Mouse (Mus musculus) stomach, postnatal 0 days (tissue): ENCODE measurements at regions not wholly inside any gene's neighbourhood (a gene's known extent, or its start where the extent isn't known, plus 50 kb on each side); places are given as distances from the start of the nearest gene placed in this dataset.

Experiments used
- ATAC-seq: fragments of 200-750 bp; cut with Nextera tagmentation; 2 replicates; pipeline ENCODE4 v1.8.0; 2017; ENCODE audit not compliant: low FRiP score, low TSS enrichment
- DNase-seq: peaks from one replicate; pipeline ENCODE4 v3.0.0-alpha.2; 2016; ENCODE audit warnings: low spot score
- H3K27ac ChIP-seq: fragments of 300-500 bp; sonication (generic); replicated peaks from 2 replicates; pipeline ENCODE4 v1.5.1; 2014; ENCODE audit warnings: mild to moderate bottlenecking, control low read depth
- H3K27me3 ChIP-seq: fragments of 300-500 bp; sonication (generic); 2 replicates; pipeline ENCODE4 v1.6.1; 2014; ENCODE audit warnings: low read length; ENCODE audit not compliant: control insufficient read depth, insufficient read depth
- H3K36me3 ChIP-seq: fragments of 300-500 bp; sonication (generic); 2 replicates; pipeline ENCODE4 v1.6.1; 2014; ENCODE audit warnings: low read length, mixed read lengths; ENCODE audit not compliant: control insufficient read depth, insufficient read depth
- H3K4me1 ChIP-seq: fragments of 300-500 bp; sonication (generic); replicated peaks from 2 replicates; pipeline ENCODE4 v1.6.1; 2014; ENCODE audit warnings: antibody characterized with exemption; ENCODE audit not compliant: control insufficient read depth, insufficient read depth
- H3K4me2 ChIP-seq: fragments of 300-500 bp; sonication (generic); replicated peaks from 2 replicates; pipeline ENCODE4 v1.6.1; 2014; ENCODE audit warnings: low read depth, mild to moderate bottlenecking, control low read depth, moderate library complexity
- H3K4me3 ChIP-seq: fragments of 300-500 bp; sonication (generic); 2 replicates; pipeline ENCODE4 v1.5.1; 2014; ENCODE audit warnings: low read depth, low read length, control low read depth
- H3K9ac ChIP-seq: fragments of 300-500 bp; sonication (generic); 2 replicates; pipeline ENCODE4 v1.6.1; 2014; ENCODE audit warnings: mild to moderate bottlenecking, low read length, control low read depth, mixed read lengths
- H3K9me3 ChIP-seq: fragments of 300-500 bp; sonication (generic); 2 replicates; pipeline ENCODE4 v1.6.1; 2016; ENCODE audit warnings: low read length; ENCODE audit not compliant: control insufficient read depth
- CTCF ChIP-seq: IDR thresholded peaks from 2 replicates; pipeline ENCODE4 v1.5.1; 2016; ENCODE audit warnings: antibody characterized with exemption, low read depth, mild to moderate bottlenecking, moderate library complexity
- EP300 ChIP-seq: optimal IDR thresholded peaks from 2 replicates; pipeline ENCODE3; 2016; ENCODE audit warnings: antibody characterized with exemption
- WGBS: fragments of 180-500 bp; shearing (Covaris S2); extraction: QIAGEN DNeasy Blood & Tissue Kit; methylation state at CpG from one replicate; pipeline ENCODE4 v1.1.7; 2014; 5-methylcytosine and 5-hydroxymethylcytosine counted together

DNA sequence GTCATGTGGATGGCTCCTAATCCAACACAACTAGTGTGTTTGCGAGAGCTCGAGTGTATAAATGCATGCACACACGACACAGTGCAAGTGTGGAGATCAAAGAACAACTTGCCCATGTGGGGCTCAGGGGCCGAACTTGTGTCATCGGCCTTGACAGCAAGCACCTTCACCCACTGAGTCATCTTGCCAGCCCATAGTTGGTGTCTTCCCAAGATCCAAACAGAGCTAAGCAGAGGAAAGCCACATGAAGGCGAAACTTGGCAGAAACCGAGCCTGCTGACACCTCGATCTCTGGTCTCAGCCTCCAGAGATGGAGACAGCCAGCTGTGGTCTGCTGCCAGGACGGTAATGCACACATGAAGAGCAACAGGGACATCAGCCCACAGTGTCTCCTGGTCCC lies 177.1 kb downstream of the 3100002H09Rik start:
- Histone ChIP-seq H3K4me3 (no peak overlapping the region), H3K27me3 (no peaks in the 10 kb centered on the region), H3K4me1 (no peaks in the 10 kb centered on the region), H3K9ac (no peak overlapping the region), H3K27ac (no peak overlapping the region), H3K36me3 (no peaks in the 10 kb centered on the region), H3K4me2 (no peak overlapping the region), H3K9me3 (no peaks in the 10 kb centered on the region)
- ATAC-seq (no peak), DNase-seq (no peak)
- WGBS, result 71% methylated on average over 9 of the region's 9 CpGs
- TF ChIP-seq EP300 (no peak), CTCF (no peak)

DNA sequence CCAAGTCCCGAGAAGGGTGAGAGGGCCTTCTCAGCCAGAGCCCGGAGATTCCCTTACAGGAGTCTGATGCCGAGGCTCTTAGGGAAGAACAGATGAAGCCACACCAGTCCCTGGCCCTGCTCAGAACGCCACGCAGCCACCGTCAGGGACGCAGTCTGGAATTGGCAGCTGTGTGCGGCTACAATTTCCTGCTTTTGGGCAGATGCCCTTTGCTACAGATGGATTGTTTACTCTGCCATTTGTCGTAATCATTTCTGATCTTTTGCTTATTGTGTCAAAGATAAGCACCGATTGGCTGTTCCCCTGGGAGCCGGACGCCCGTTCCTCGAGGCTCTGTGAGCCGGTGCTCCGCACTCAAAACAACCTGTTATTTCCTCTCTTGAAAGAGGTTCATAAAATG lies 179.4 kb downstream of the 3100002H09Rik start:
- H3K4me3 ChIP-seq, result no peak overlapping the region
- no peaks in the 10 kb centered on the region for H3K36me3 ChIP-seq
- 42% methylated on average over 16 of the region's 16 CpGs for WGBS
- TF ChIP-seq CTCF, result no peak
- no peak for TF ChIP-seq EP300
- no peak for DNase-seq
- no peaks in the 10 kb centered on the region for H3K4me1 ChIP-seq
- H3K27me3 ChIP-seq, result no peaks in the 10 kb centered on the region
- H3K9me3 ChIP-seq, result no peaks in the 10 kb centered on the region
- no peak overlapping the region for H3K4me2 ChIP-seq
- H3K9ac ChIP-seq, result no peak overlapping the region
- no peak for ATAC-seq
- no peak overlapping the region for H3K27ac ChIP-seq

DNA sequence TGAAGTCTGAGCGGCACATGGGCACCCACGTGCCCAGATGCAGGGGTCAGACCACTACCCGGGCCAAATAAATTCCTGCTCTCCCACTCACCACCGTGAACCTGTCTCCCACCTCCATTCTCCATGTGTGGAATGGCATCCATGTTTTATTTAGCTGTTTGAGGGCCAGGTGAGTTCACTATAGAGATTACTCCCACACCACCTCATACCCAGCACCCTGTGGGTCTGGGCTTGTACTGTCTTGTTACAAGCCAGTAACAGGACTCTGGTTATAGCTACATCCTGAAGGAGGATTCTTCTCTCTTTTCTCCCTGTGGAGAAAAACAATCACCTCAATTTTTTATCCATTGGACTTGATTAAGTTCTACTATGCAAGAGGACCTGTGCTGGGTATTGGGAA lies 181.8 kb downstream of the 3100002H09Rik start:
- H3K36me3 ChIP-seq, result no peaks in the 10 kb centered on the region
- no peaks in the 10 kb centered on the region for H3K9me3 ChIP-seq
- 83% methylated on average over 4 of the region's 4 CpGs for WGBS
- no peaks in the 10 kb centered on the region for H3K4me1 ChIP-seq
- H3K4me3 ChIP-seq, result no peak overlapping the region
- no peak overlapping the region for H3K4me2 ChIP-seq
- no peak for DNase-seq
- H3K27ac ChIP-seq, result no peak overlapping the region
- no peak overlapping the region for H3K9ac ChIP-seq
- ATAC-seq, result no peak
- TF ChIP-seq CTCF, result no peak
- no peak for TF ChIP-seq EP300
- H3K27me3 ChIP-seq, result no peaks in the 10 kb centered on the region

DNA sequence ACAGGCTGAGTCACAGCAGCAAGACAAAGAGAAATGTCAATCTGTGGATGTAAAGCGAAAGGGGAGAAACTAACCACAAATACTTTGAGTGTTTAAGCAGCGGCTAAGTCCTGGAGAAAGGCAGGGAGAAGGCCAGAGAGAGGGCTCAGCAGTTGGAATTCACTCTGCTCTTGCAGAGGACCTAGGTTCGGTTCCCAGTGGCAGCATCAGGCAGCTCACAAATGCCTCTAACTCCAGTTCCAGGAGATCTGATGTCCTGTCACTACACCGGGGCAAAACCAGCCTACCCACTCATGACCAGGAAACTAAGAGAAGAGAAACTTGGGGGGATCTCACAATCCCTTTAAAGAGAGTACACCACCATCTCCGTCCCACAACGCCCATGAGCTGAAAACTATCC lies 188.2 kb downstream of the 3100002H09Rik start:
- H3K9ac ChIP-seq, result no peak overlapping the region
- no peak for DNase-seq
- 78% methylated on average over 6 of the region's 6 CpGs for WGBS
- H3K4me2 ChIP-seq, result no peak overlapping the region
- no peak overlapping the region for H3K4me3 ChIP-seq
- H3K9me3 ChIP-seq, result no peaks in the 10 kb centered on the region
- H3K27me3 ChIP-seq, result no peaks in the 10 kb centered on the region
- no peaks in the 10 kb centered on the region for H3K36me3 ChIP-seq
- ATAC-seq, result no peak
- H3K4me1 ChIP-seq, result no peaks in the 10 kb centered on the region
- TF ChIP-seq CTCF (no peak), EP300 (no peak)
- no peak overlapping the region for H3K27ac ChIP-seq

DNA sequence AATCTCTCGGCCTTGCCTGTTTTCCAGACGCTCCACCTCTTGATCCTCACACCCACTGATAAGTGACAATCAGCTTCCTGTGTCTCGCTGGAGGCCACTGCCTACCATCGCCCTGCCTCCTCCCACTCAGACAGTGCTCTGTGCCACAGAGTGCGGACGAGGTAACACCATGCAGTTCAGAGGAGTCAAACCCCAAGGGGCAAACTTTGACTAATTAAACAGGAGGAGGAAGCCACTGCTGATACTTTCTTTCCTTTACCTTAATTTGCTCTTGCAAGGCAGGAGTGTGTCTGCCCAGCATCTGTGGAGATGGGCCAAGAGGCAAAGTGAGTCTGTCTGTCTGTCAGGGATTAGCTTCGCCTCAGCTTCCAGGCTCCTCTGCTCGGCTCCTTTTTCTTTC lies 192.2 kb downstream of the 3100002H09Rik start:
- ATAC-seq (no peak), DNase-seq (no peak)
- no peak overlapping the region for H3K27ac ChIP-seq
- TF ChIP-seq CTCF, result no peak
- TF ChIP-seq EP300, result no peak
- no peaks in the 10 kb centered on the region for H3K4me1 ChIP-seq
- WGBS, result 35% methylated on average over 8 of the region's 8 CpGs
- H3K4me2 ChIP-seq, result no peak overlapping the region
- H3K9me3 ChIP-seq, result no peaks in the 10 kb centered on the region
- H3K36me3 ChIP-seq, result no peaks in the 10 kb centered on the region
- H3K9ac ChIP-seq, result no peak overlapping the region
- H3K27me3 ChIP-seq, result no peaks in the 10 kb centered on the region
- H3K4me3 ChIP-seq, result no peak overlapping the region

DNA sequence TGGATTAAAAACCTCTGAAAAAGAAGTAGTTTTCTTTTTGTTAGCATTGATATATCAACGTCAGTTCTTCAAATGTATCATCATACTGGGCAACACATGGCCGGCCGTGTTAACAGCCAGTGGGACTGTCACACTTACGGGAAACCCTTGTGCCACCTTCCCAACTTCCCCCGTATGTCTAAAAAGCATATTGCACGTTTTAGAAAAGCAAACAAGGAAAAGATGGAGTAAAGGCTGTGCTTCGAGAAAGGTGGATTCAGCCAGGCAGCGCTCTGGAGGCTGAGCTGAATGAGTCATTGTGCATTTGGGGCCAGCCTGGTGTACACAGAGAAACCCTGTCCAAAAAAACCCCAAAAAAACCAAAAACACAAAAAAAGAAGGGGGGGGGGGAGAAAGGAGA lies 193.4 kb downstream of the 3100002H09Rik start:
- H3K9me3 ChIP-seq, result no peaks in the 10 kb centered on the region
- no peak overlapping the region for H3K9ac ChIP-seq
- DNase-seq, result no peak
- TF ChIP-seq EP300 (no peak), CTCF (no peak)
- no peak for ATAC-seq
- H3K27ac ChIP-seq, result no peak overlapping the region
- H3K4me1 ChIP-seq, result no peaks in the 10 kb centered on the region
- no peaks in the 10 kb centered on the region for H3K27me3 ChIP-seq
- H3K4me2 ChIP-seq, result no peak overlapping the region
- 71% methylated on average over 8 of the region's 8 CpGs for WGBS
- H3K4me3 ChIP-seq, result no peak overlapping the region
- H3K36me3 ChIP-seq, result no peaks in the 10 kb centered on the region
